Mouse (Mus musculus): ENCODE data around the gene Adam8.

The Adam8 gene

DNA sequence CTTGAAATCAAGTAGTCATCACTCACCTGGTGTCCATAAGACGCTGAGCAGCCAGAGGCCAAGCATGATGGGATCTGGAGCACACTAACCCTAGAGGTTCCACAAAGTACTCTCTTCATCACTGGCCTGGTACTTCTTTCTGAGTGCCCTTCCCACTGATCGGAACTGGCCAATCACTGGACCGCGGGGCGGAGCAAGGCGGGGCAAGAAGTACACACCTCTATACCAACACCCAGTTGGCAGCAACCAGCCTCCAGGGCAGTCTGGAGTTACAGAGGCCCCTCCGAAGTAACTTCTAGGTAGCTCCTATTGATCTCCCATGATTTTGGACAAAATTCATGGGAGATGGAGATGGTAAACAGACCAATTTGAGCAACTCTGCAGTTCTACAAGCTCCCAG is at the start of gene Adam8:
Gene Adam8 (minus strand): TSS at position 157 of the 400 bp plus-strand sequence.
- in situ Hi-C loops (cut with MseI, MboI): loop anchor here in 1 of 2 experiments (10.0 kb wide), 1 partner anchor 88 kb away; no protein-coding TSS in a partner anchor

DNA sequence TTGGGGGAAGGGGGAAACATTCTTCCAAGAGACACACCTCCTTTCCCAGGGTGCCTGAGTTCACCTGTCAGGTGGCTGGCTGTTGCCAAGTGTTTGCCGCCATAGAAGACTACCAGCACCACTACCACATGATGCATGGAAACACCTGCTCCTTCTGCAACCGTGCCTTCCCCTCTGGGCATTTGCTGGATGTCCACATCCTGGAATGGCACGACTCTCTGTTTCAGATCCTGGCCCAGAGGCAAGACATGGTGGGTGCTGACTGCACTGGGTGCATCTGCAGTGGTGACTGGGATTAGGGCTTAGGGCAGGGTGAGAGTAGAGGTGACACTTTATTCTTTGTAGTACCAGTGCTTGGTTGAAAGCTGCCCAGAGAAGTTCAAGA is 44.8 kb upstream of the Adam8 start:
- in situ Hi-C loops (cut with MseI, MboI): no loop called here

DNA sequence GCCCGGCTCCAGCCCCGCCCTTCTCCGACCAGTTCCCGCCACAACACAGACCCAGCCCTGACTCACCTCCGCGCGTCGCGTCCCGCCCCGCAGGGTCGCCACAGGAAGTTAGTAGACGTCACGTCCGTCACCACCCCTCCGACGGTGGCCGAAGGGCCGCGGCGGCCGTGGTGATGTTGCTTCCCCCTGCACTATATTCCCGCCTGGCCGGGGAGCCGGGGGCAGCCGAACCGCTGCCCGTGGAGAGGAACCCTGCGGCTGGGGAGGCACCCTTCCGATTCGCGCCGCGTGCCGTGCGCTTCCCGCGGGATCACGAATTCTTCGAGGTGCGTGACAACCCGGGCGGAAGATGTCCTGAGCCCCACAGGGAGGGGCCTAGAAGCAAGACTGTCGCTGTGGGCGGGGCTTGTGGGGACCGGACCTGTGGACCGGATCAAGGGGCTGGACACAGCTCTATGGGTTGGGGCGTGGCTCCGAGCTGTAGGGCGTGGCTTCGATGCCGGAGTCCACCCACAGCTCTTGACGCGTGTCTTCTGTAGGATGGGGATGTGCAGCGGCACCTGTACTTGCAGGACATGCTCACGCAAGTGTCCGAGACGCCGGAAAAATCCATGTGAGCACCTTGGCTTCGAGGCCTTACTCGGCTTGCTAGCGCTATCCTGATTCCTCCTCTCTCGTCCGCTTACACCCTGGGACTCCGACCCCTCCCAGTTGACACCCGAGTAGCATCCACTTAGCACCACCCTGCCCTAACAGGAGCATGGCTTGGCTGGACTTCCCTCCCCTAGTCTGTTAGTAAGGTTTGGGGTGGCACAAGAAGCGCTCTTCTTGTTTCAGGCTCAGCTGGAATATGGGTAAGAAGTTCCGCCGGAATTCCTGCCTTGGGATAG is 44.2 kb upstream of the Adam8 start, which contains the start of the genes Zfp511 and Tubgcp2:
Gene Zfp511 (plus strand): TSS at position 111 of the 890 bp plus-strand sequence.
Gene Tubgcp2 (minus strand): TSS at position 389 of the 890 bp plus-strand sequence.
- in situ Hi-C loops (cut with MseI, MboI): no loop called here

DNA sequence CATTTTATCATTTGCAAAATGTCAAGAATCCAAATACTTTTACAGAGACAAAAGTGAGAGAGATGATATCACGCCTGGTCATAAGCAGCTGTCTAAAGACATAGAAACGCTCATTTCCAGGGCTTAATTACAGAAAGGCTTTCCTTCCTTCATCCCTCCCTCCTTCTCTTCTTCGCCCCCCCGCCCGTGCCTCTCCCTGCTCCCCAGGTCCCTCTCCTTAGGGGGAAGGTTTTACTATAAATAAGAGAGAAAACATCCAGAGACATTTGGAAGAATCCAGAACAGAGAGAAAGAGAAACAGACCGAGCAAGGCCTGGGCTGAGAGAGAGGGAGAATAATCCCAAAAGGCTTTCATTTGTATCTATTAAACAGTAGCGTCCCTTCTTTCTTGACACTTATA is 43.1 kb upstream of the Adam8 start:
- in situ Hi-C loops (cut with MseI, MboI): no loop called here

DNA sequence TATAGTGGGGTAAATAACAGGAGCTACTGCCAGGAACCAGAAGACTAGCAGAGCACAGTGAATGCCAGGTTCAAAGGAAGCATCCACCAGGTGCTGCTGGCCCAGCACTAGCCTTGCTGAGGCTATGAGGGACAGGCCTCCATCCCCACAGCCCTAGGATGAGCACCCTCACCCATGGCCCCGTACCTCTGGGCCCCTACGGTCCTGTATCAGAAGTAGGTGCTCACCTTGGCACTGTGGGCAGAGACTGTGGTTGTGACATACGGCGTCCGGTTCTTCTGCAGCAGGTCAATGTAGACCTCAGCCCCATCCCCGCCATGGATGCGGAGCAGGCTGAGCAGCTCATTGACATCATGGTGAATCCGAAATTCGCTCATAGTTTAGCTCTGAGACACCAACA is 41.0 kb upstream of the Adam8 start:
- in situ Hi-C loops (cut with MseI, MboI): loop anchor here in 1 of 2 experiments (5.0 kb wide), 1 partner anchor 36 kb away; no protein-coding TSS in a partner anchor

DNA sequence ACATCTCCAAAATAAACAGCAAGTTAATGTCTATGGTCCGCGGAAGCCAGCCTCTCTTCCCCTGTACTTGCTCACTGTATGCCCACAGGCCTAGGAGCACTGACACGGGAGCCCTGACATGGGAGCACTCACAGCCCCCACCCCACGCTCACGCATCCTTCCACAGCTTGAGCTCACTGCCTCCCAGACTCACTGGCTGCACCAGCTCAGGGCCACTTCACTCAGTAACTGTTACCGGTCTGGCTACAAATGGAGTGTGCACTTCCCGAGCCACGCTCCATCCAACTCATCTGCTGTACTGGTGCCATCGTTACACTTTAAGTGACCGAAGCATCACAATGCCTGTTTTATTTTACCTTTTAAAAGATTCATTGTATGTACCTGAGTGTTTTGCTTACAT is 40.0 kb upstream of the Adam8 start:
- in situ Hi-C loops (cut with MseI, MboI): loop anchor here in 1 of 2 experiments (5.0 kb wide), 1 partner anchor 35 kb away; no protein-coding TSS in a partner anchor

DNA sequence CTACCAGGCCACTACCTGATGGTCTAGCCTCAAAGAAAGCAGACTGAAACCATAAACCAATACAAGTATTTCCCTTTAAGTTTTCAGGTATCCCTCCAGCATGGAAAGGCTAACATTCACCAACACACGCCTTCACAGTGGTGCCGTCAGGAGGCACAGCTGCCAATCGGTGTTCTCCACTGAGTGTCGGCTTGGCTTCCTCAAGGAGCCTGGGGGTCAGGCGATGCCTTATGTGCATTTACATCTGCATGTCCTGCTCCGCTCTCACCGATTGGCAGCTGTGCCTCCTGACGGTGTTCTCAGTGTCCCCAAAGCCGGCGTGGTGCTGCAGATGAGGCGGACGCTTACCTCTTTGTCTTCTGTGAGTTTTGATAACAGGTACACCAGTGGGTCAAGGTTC is 39.4 kb upstream of the Adam8 start:
- in situ Hi-C loops (cut with MseI, MboI): loop anchor here in 1 of 2 experiments (5.0 kb wide), 1 partner anchor 34 kb away; no protein-coding TSS in a partner anchor

DNA sequence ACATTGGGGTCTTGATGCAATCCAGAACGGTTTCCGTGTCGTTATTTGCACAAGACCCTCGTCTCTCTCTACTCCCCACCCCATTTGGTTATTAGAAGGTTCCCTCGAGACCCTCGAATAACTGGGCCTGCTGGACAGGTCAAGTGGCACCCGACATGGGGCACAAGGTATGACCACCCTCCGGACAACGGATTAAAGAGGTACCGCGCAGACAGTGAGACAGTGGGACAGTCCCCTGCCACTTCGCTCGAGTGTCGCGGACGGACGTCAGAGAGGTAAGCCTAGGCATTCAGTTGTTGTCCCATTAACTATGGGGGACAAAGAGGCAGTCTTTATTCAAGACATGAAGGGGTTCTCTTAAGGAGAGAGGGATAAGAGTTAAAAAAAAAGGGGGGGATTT is 19.0 kb upstream of the Adam8 start:
- in situ Hi-C loops (cut with MseI, MboI): no loop called here

DNA sequence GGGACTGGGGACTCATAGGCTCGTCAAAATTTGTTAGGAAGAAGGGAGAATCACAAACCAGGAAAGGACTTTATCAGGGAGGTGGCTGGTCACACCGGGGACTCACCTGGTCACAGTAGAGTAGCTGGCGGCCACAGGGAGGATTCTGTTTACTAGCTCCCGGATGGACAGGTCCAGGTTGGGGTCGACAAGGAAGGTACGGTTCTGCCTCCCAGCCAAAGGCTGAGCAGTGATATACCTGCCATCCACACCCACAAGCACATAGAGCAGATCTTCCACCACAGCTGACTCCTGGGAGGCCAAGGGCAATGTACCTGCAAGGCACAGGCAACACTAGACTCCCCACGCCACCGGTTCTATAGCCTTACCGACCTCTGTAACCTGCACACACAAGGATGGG is 15.4 kb upstream of the Adam8 start:
- in situ Hi-C loops (cut with MseI, MboI): no loop called here

DNA sequence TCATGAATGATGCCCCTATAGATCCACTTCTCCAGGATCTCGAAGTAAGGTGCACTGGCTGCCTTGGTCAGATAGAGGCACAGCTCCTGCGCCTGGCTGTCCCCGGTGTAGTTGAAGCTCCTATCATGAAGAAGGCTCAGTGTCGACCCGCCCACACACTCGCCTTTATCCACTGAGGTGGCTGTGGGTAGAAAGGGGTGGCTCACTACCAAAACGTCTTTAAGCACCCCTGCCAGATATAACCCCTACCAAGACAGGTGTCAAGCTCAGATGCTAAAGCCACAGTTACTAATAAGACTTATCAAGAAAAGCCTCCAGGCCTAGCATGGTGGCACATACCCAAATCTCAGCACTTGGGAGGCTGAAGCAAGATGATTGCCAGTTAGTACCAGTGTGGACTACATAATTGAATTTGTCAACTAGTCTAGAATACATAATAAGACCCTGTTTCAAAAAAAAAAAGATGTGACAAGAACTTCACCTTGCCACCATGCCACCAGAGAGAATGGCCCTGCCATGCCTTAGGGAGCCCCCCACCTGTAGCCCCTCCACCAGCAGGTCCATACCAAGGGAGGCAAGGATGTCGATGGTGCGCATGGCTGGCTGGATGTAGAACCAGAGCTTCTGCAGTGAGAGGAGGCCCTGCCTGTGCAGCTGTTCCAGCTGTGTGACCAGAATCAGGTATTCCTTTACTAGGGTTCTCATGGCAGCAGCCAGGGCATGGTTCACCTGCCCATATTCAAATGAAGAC is 14.7 kb upstream of the Adam8 start:
- in situ Hi-C loops (cut with MseI, MboI): no loop called here

DNA sequence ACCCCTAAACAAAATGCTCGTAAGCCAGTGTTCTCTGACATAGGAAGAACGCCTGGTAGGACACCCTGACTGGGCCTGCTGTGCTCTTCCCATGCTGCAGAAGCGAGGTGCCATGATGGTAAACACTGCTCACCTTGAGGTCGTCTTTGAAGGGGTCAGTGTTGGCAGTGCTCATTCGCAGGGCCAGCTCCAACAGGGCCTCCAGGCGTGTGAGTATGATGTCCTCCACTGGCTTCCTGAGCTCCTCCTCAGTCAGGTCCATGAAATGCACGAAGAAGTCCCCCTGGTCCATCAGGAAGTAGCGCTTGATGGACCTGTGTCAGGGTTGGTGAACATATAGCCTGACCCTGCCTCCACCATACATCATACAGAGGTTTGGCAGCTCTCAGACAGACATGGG is 12.3 kb upstream of the Adam8 start:
- in situ Hi-C loops (cut with MseI, MboI): no loop called here

DNA sequence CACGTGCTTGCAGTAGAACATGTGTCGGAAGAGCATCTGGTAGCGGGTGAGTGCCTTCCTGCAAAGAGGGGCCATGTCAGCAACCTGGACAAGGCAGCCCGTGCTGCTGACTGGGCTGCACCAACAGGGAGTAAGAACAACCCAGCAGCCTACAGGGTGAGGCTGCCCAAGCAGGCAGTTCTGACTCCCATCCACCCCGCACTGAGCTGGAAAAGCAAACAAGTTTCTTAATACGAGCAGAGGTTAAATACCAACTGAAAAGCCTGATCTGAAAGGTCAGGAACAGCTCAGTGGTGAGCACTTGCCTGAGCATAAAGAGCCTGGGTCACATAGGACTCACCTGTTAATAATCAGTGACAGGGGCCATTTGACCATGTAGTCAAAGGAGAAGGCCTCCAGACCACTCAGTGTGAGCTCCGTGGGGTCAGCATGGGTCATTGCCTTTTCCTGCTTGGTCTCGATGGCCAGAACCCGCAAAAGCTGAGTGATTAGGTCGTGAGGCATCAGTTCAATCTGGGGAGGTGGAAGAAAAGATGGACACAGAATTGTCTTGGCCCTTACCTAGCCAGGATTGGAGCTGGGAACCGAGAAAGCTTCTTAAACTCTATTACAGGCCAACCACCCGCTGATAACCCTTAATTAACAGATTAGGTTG is 8.9 kb upstream of the Adam8 start:
- in situ Hi-C loops (cut with MseI, MboI): no loop called here

DNA sequence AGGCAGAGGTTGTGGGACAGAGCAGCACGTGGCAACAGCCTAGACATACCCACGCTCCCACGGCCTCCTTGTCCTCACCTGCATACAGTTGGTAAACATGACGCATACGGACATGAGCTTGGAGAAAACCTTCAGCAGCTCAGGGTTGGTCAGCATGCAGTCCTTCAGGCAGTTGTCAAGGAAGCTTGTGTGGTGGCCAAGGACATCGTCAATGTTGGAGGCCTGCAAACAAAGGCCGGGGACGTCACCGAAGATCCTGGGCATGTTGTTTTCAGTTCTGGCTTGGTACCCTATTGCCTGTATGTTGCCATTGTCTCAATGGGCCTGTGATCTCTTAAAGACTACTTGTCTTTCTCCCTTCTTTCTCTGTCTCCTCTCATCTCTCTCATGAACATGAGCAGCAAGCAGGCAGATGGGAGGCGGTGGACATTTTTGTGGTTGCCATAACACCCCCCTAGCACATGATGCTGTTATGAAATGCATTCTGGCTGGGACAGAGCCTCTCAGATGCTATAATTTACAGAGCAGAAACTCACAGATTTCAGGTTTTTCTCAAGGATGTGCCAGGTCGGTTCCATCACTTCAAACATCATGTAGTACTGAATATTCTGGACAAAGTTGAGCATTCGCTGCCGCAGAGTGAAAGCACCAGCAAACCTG is 6.5 kb upstream of the Adam8 start:
- in situ Hi-C loops (cut with MseI, MboI): loop anchor here (5.0 to 10.0 kb wide), 3 partner anchors 33 to 94 kb away; no protein-coding TSS in a partner anchor

DNA sequence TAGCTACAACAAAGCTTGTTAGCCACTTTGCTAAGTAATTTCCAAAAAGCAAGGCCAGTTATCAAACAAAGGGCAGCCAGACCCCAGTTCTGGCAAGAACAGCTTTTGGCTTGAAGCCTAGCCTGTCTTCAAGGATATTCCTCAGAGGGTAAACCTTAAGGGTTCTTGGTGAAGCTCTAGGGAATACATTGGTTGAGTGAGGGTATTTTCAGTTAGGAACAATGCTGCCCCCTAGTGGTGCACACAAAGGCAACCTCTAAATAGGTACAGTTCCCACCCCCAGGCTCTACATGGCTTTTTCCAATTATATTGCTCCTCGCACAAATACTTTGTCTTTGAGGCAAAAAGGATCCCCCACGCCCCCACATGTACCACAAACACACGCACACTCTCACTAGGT is 2.3 kb upstream of the Adam8 start:
- in situ Hi-C loops (cut with MseI, MboI): loop anchor here (5.0 to 10.0 kb wide), 3 partner anchors 38 to 90 kb away; no protein-coding TSS in a partner anchor

DNA sequence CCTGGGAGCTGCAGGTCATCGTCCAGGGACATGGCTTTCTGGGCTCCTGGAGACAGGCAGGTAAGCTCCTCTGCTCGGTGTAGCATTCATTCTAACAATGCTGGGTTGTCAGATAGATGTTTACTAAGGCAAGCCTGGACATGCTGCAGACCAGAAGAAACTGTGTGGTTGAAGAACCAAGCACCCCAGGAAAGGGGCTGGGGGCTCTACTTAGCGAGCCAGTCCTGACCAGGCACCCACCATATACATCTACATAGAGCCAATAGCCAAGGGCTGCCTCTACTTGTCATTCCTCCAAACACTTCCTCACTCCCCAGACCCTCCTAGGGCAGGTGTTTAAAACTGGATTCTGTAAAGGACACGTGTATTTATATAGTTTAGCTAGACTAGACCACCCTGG is 1.8 kb upstream of the Adam8 start:
- in situ Hi-C loops (cut with MseI, MboI): loop anchor here in 1 of 2 experiments (10.0 kb wide), 1 partner anchor 89 kb away; no protein-coding TSS in a partner anchor

DNA sequence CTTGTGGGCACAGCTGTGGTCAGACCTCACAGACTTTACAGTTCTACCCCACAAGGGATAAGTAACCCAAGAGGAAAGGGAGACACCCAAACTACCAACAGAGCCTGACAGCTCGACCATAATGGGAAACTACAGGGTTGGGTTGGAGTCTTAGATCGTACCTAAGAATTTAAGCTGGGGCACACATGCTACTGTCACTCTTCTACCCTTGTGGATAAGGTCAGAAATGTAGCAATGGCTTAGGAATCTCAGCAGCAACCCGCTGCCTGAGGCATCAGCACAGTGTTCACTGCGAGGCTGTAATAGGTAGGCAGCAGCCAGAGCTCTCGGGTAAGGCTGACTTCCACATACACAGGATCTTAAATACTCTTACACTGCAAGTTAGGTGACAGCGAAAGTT is 1.2 kb upstream of the Adam8 start:
- in situ Hi-C loops (cut with MseI, MboI): loop anchor here in 1 of 2 experiments (10.0 kb wide), 1 partner anchor 89 kb away; no protein-coding TSS in a partner anchor

DNA sequence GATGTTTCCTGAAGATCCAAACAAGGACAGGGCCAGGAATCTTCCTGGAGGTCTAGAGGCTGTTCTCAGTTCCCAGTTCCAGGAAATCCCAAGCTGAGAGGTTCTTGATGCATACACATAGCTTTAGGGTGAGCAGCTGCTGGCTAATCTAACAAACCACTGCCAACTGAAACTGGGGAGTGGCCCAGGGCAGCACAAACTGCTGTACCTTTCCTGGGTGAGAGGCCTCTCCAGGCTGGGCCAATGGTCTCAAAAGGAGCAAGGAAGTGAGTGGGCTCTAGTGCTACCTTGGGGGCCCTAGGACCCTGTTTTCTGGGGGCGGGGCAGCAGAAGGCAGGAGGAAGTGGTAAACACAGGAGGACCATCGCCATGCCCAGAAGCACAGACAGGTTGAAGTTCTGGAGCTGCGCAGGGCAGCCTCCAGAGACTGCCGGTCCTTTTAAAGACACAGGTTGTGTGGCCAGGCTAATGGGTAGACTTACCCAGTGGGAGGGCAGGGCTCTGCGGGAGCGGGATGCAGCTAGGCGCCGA is 1.4 kb downstream of the Adam8 start:
- in situ Hi-C loops (cut with MseI, MboI): loop anchor here in 1 of 2 experiments (10.0 kb wide), 1 partner anchor 86 kb away; no protein-coding TSS in a partner anchor

DNA sequence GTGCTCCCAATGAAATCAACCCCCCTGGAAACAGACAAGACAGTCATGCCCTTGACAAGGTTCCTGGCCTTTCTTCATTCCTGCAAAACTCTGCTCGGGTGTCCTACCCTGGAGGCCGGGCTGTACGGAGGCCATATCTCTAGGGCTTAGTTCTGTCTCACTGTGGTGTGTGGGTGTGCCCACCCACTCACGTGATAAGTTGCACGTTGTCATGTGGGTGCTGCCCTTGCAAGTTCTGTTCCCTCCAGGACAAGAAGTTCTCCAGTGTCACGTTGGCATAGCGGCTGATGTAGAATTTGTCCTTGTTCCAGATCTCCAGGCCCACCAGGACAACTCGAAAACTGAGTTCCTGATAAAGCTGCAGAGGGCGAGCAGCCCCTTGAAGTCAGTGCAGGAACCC is 4.1 kb downstream of the Adam8 start:
- in situ Hi-C loops (cut with MseI, MboI): no loop called here

DNA sequence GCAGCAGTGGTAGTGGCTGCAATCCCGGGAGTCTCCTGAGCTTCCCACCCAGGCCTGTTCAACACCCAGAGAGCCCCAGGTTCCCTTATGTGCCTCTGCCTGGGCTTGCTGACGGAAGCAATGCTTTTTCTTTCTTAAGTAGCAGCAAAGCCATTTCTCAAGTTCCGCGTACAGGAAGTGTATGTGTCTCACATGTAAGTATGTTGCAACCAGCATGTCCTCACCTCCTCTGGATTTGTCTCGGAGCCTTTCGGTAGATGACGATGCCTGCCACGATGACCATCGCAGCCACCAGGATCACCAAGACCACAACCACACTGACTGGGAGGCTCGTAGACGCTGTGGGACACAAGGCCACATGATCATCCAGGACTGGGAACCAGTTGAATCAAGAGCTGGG is 7.9 kb downstream of the Adam8 start:
- in situ Hi-C loops (cut with MseI, MboI): no loop called here

DNA sequence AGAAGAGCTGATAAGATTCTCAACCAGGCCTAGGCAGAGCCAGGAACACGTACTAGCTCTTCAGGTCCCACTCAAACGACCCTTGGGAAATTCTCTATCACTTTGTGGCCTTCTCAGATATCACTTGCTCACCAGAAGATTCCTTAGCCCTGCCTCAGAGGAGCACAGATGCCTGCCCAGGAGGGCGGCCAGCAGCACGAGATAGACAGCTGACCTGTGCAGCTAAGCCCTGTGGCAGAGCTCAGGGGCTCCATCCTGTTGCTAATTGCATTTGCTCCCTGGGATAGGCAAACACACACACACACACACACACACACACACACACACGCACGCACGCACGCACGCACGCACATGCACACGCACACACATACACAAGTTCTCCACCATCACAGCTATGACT is 10.3 kb downstream of the Adam8 start:
- in situ Hi-C loops (cut with MseI, MboI): no loop called here

DNA sequence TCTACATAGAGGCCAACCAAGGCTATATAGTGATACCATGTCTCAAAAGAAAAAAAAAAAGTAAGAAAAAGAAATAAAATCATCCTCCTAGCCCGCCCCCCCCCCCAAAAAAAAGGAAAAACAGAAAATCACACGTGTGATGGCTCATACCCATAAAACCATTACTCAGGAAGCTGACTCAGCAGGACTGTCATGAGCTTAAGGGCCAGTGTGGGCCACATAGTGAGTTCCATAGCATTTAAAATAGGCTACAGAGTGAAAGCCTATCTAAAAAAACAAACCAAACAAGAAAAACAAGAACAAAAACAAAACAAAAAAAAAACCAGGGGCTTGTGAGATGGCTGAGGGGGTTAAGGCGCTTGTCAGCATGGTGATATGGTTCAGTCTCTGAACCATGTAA is 11.6 kb downstream of the Adam8 start:
- in situ Hi-C loops (cut with MseI, MboI): no loop called here

All from mouse trophoblast stem cell (cell line).